Mouse (Mus musculus): ENCODE results near the gene Cse1l. TPM values are rescaled to one million over a fixed set of nuclear protein-coding genes. Genes with fewer than 3 reads are reported as not detected.

The Cse1l gene
- 80.7 and 85.5 TPM in 2 replicates for polyA plus RNA-seq (2015; fragmentation: Nextera tagmentation; extraction: Ambion mirVana)

DNA sequence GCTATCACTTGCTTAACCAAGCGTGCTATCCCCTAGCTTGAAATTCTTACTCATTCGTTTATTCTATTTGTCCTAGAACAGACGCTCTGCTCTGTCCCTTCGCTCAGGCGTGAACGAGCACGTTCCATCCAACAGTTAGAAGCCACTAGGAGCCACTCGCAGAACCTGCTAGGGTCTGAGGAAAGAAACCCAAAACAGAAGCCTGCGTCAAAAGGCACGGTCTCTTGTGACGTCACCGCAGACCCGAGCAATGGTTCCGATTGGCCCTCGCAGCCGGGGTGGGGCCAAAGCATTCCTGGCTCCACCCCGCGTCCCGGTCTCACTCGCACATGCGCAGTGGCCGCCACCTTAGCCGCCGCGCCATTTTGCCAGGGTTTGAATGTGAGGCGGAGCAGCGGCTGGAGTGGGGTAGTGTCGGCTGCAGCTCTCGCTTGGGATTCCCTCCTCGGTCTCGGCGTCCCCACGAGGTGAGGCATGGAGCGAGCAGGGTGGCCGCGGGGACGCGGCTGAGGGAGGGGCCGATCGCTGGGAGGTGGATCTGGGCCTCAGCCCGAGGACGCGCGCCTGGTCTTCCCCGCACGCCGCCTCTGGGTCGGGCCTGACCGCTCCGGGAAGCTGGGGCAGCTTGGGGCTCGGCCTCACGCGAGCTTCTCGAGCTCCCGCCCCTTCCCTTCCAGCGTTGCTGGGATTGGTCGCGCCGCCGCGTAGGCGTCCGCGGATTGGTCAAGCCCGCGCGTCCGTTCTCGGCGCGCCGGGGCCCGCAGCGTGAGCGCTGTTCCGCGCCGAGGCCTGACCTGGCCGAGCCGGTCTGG lies at the start of gene Cse1l:
TSS of gene Cse1l (plus strand) at position 330 of the 812 bp plus-strand sequence.
- Histone ChIP-seq H3K27me3 (replicated peaks; ENCODE audit: control insufficient read depth, insufficient read depth, low read length) (no peaks in the 10 kb centered on the region), H3K27ac (ENCODE audit: low read length) (peak within 1 kb of the TSS; percentile 99), H3K4me3 (ENCODE audit: low read length) (peak within 1 kb of the TSS; percentile 92), H3K9me3 (ENCODE audit: control insufficient read depth, low read length) (no peaks in the 10 kb centered on the region), H3K4me1 (ENCODE audit: control insufficient read depth, insufficient read depth, low read length) (peaks cover 14% of the 10 kb centered on the region), H3K36me3 (ENCODE audit: control insufficient read depth, insufficient read depth, low read length) (no peaks in the 10 kb centered on the region), H3K4me2 (ENCODE audit: low read depth, low read length) (peak within 1 kb of the TSS; percentile 70), H3K9ac (ENCODE audit: low read depth, low read length) (peak within 1 kb of the TSS; percentile 95)
- under 1% methylated on average over 79 of the region's 80 CpGs for WGBS
- ATAC-seq = peak; percentile 99

GRCm38 (mm10) chr2:166856366-166856765 lies 49.5 kb upstream of the Cse1l start:
- H3K9me3 ChIP-seq (ENCODE audit: control insufficient read depth, low read length) = no peaks in the 10 kb centered on the region
- no peaks in the 10 kb centered on the region for H3K27me3 ChIP-seq (replicated peaks; ENCODE audit: control insufficient read depth, insufficient read depth, low read length)
- WGBS = 92% methylated on average over 6 of the region's 6 CpGs
- H3K27ac ChIP-seq (ENCODE audit: low read length) = no peak overlapping the region
- H3K4me3 ChIP-seq (ENCODE audit: low read length) = no peak overlapping the region
- H3K36me3 ChIP-seq (ENCODE audit: control insufficient read depth, insufficient read depth, low read length) = peaks cover 44% of the 10 kb centered on the region
- H3K4me1 ChIP-seq (ENCODE audit: control insufficient read depth, insufficient read depth, low read length) = no peaks in the 10 kb centered on the region
- no peak overlapping the region for H3K4me2 ChIP-seq (ENCODE audit: low read depth, low read length)
- no peak for ATAC-seq
- no peak overlapping the region for H3K9ac ChIP-seq (ENCODE audit: low read depth, low read length)

GRCm38 (mm10) chr2:166857118-166857517 lies 48.7 kb upstream of the Cse1l start:
- H3K4me1 ChIP-seq (ENCODE audit: control insufficient read depth, insufficient read depth, low read length) = no peaks in the 10 kb centered on the region
- ATAC-seq = no peak
- no peak overlapping the region for H3K4me3 ChIP-seq (ENCODE audit: low read length)
- no peaks in the 10 kb centered on the region for H3K27me3 ChIP-seq (replicated peaks; ENCODE audit: control insufficient read depth, insufficient read depth, low read length)
- H3K36me3 ChIP-seq (ENCODE audit: control insufficient read depth, insufficient read depth, low read length) = peaks cover 42% of the 10 kb centered on the region
- WGBS = 88% methylated on average over 2 of the region's 2 CpGs
- H3K4me2 ChIP-seq (ENCODE audit: low read depth, low read length) = no peak overlapping the region
- no peak overlapping the region for H3K9ac ChIP-seq (ENCODE audit: low read depth, low read length)
- H3K9me3 ChIP-seq (ENCODE audit: control insufficient read depth, low read length) = no peaks in the 10 kb centered on the region
- no peak overlapping the region for H3K27ac ChIP-seq (ENCODE audit: low read length)

- WGBS = 71% methylated on average over 7 of the region's 7 CpGs
- no peaks in the 10 kb centered on the region for H3K27me3 ChIP-seq (replicated peaks; ENCODE audit: control insufficient read depth, insufficient read depth, low read length)
- H3K9ac ChIP-seq (ENCODE audit: low read depth, low read length) = no peak overlapping the region
- H3K4me2 ChIP-seq (ENCODE audit: low read depth, low read length) = no peak overlapping the region
- H3K4me1 ChIP-seq (ENCODE audit: control insufficient read depth, insufficient read depth, low read length) = no peaks in the 10 kb centered on the region
- peaks cover 24% of the 10 kb centered on the region for H3K36me3 ChIP-seq (ENCODE audit: control insufficient read depth, insufficient read depth, low read length)
- no peaks in the 10 kb centered on the region for H3K9me3 ChIP-seq (ENCODE audit: control insufficient read depth, low read length)
- H3K4me3 ChIP-seq (ENCODE audit: low read length) = no peak overlapping the region
- ATAC-seq = peak; percentile 86
- no peak overlapping the region for H3K27ac ChIP-seq (ENCODE audit: low read length)
These were observed 46.6 kb upstream of the Cse1l start for GRCm38 (mm10) chr2:166859214-166859613.

DNA sequence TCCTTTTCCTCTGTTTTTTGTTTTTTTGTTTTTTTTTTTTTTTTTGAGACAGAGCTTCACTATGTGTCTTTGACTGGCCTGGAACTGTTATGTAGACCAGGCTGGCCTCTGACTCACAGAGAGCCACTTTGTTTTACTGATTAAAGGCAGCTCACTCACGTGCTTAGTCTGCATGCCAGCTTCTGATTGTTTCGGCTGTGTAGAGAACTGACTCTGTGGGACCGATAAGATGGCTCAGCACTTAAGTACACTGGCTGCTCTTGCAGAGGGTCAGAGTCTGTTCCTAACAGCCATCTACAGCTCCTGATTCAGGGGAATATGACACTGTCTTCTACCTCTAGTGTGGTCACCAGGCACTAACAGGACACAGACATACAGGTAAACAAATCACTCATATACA lies 43.3 kb upstream of the Cse1l start:
- no peak overlapping the region for H3K4me2 ChIP-seq (ENCODE audit: low read depth, low read length)
- H3K36me3 ChIP-seq (ENCODE audit: control insufficient read depth, insufficient read depth, low read length) = peaks cover 15% of the 10 kb centered on the region
- H3K27me3 ChIP-seq (replicated peaks; ENCODE audit: control insufficient read depth, insufficient read depth, low read length) = no peaks in the 10 kb centered on the region
- H3K4me1 ChIP-seq (ENCODE audit: control insufficient read depth, insufficient read depth, low read length) = no peaks in the 10 kb centered on the region
- H3K4me3 ChIP-seq (ENCODE audit: low read length) = no peak overlapping the region
- no peak for ATAC-seq
- no peak overlapping the region for H3K9ac ChIP-seq (ENCODE audit: low read depth, low read length)
- H3K9me3 ChIP-seq (ENCODE audit: control insufficient read depth, low read length) = no peaks in the 10 kb centered on the region
- 76% methylated on average over 3 of the region's 3 CpGs for WGBS
- H3K27ac ChIP-seq (ENCODE audit: low read length) = no peak overlapping the region

DNA sequence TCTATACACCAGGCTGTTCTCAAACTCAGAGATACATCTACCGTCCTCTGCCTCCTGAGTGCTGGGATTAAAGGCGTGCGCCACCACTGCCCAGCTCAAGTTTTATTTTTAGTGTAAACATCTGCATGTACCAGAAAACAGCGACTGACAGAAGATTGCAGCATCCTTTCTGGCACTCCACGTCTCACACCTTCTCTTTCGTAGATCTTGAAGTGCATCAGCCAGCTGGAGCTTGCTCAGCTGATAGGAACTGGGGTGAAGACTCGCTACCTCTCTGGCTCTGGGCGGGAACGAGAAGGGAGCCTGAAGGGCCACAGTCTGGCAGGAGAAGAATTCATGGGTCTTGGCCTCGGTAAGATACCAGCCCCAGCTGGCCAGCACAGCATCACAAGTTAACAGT lies 40.4 kb upstream of the Cse1l start:
- no peak overlapping the region for H3K9ac ChIP-seq (ENCODE audit: low read depth, low read length)
- H3K4me2 ChIP-seq (ENCODE audit: low read depth, low read length) = no peak overlapping the region
- ATAC-seq = no peak
- H3K4me3 ChIP-seq (ENCODE audit: low read length) = no peak overlapping the region
- no peak overlapping the region for H3K27ac ChIP-seq (ENCODE audit: low read length)
- 0 out of 2 replicates have a peak, but pooled peaks cover 4% of the 10 kb centered on the region for H3K4me1 ChIP-seq (ENCODE audit: control insufficient read depth, insufficient read depth, low read length)
- H3K36me3 ChIP-seq (ENCODE audit: control insufficient read depth, insufficient read depth, low read length) = peaks cover 26% of the 10 kb centered on the region
- WGBS = 81% methylated on average over 10 of the region's 10 CpGs
- H3K27me3 ChIP-seq (replicated peaks; ENCODE audit: control insufficient read depth, insufficient read depth, low read length) = no peaks in the 10 kb centered on the region
- no peaks in the 10 kb centered on the region for H3K9me3 ChIP-seq (ENCODE audit: control insufficient read depth, low read length)

- Histone ChIP-seq H3K4me2 (ENCODE audit: low read depth, low read length) (no peak overlapping the region), H3K4me3 (ENCODE audit: low read length) (no peak overlapping the region), H3K27ac (ENCODE audit: low read length) (no peak overlapping the region), H3K27me3 (replicated peaks; ENCODE audit: control insufficient read depth, insufficient read depth, low read length) (no peaks in the 10 kb centered on the region), H3K36me3 (ENCODE audit: control insufficient read depth, insufficient read depth, low read length) (peaks cover 25% of the 10 kb centered on the region), H3K4me1 (ENCODE audit: control insufficient read depth, insufficient read depth, low read length) (0 out of 2 replicates have a peak, but pooled peaks cover 4% of the 10 kb centered on the region), H3K9me3 (ENCODE audit: control insufficient read depth, low read length) (no peaks in the 10 kb centered on the region), H3K9ac (ENCODE audit: low read depth, low read length) (no peak overlapping the region)
- ATAC-seq = peak; percentile 80
- WGBS = 67% methylated on average over 20 of the region's 20 CpGs
These were observed 35.5 kb upstream of the Cse1l start for GRCm38 (mm10) chr2:166870271-166870865.

- peak; percentile 68 for ATAC-seq
- Histone ChIP-seq H3K4me3 (ENCODE audit: low read length) (no peak overlapping the region), H3K9ac (ENCODE audit: low read depth, low read length) (no peak overlapping the region), H3K27me3 (replicated peaks; ENCODE audit: control insufficient read depth, insufficient read depth, low read length) (no peaks in the 10 kb centered on the region), H3K27ac (ENCODE audit: low read length) (no peak overlapping the region), H3K36me3 (ENCODE audit: control insufficient read depth, insufficient read depth, low read length) (peaks cover 25% of the 10 kb centered on the region), H3K4me1 (ENCODE audit: control insufficient read depth, insufficient read depth, low read length) (0 out of 2 replicates have a peak, but pooled peaks cover 4% of the 10 kb centered on the region), H3K9me3 (ENCODE audit: control insufficient read depth, low read length) (no peaks in the 10 kb centered on the region), H3K4me2 (ENCODE audit: low read depth, low read length) (no peak overlapping the region)
- 74% methylated on average over 10 of the region's 10 CpGs for WGBS
These were observed 34.9 kb upstream of the Cse1l start for GRCm38 (mm10) chr2:166870899-166871298.

DNA sequence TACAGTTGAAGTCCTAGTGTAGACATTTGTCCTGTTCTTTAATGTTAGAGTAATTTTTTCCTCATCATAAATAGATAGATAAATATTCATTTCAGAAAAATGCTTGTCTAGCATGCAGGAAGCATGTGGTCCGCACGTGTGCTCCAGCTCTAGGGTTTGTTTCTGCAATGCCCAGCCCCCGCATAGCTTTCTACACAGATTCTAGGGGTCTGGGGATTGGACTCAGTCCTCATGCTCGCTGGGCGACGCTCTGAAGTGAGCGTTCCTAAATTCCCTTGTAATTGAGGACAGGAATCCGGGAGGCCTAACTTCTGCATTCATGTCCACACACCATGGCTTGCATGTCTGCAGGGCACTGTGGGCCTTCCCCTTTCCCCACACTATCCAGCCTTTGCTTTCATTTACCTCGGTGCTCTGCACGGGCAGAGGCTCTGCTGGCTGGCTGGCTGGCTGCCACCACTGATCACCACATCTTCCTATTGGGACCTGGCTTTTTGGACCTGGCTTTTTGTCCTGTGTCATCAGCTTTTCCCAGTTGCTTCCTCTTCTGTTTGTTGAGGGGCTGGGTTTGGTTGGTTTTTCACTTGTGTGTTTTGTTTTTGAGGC lies 31.1 kb upstream of the Cse1l start:
- no peak overlapping the region for H3K4me2 ChIP-seq (ENCODE audit: low read depth, low read length)
- no peaks in the 10 kb centered on the region for H3K9me3 ChIP-seq (ENCODE audit: control insufficient read depth, low read length)
- H3K27me3 ChIP-seq (replicated peaks; ENCODE audit: control insufficient read depth, insufficient read depth, low read length) = no peaks in the 10 kb centered on the region
- H3K27ac ChIP-seq (ENCODE audit: low read length) = no peak overlapping the region
- no peak overlapping the region for H3K9ac ChIP-seq (ENCODE audit: low read depth, low read length)
- H3K36me3 ChIP-seq (ENCODE audit: control insufficient read depth, insufficient read depth, low read length) = peaks cover 10% of the 10 kb centered on the region
- no peak for ATAC-seq
- H3K4me3 ChIP-seq (ENCODE audit: low read length) = no peak overlapping the region
- 83% methylated on average over 10 of the region's 10 CpGs for WGBS
- H3K4me1 ChIP-seq (ENCODE audit: control insufficient read depth, insufficient read depth, low read length) = 0 out of 2 replicates have a peak, but pooled peaks cover 4% of the 10 kb centered on the region
